Mouse (Mus musculus) small intestine, adult 10 weeks (tissue): ENCODE results near the gene Lxn. TPM values are rescaled to one million over a fixed set of nuclear protein-coding genes. Genes with fewer than 3 reads are reported as not detected.

Experiments used
- polyA plus RNA-seq: library from polyadenylated mRNA; stranded (reverse); fragments of 350-450 nt; fragmentation: Illumina TruSeq; extraction: RNeasy Lipid Tissue Mini Kit (QIAGEN cat#74804); gene quantifications from one replicate; pipeline ENCODE4 v1.2.3, GENCODE M21; 2014; ENCODE audit warnings: low replicate concordance

Gene Lxn
- polyA plus RNA-seq, result 26.0 TPM

GRCm38 (mm10) chr3:67463450-67464372, at the start of gene Lxn:
Gene Lxn, minus strand, starts transcription at chr3:67463926.

GRCm38 (mm10) chr3:67429999-67430380, 33.7 kb downstream of the Lxn start, which contains the start of gene Gfm1:
Gene Gfm1, plus strand, starts transcription at chr3:67430096.

Other genes with a start within 250 kb of the Lxn start
- gene Mlf1, start 89.8 kb downstream of the Lxn start, polyA plus RNA-seq, result not detected
- not detected for gene Gm17402, start 88.8 kb downstream of the Lxn start, polyA plus RNA-seq
- gene Gfm1, start 33.8 kb downstream of the Lxn start, polyA plus RNA-seq, result 62.7 TPM
- 1.1 TPM for gene Rarres1, start 51.6 kb upstream of the Lxn start, polyA plus RNA-seq
- 75.5 TPM for gene Mfsd1, start 118.8 kb upstream of the Lxn start, polyA plus RNA-seq